In the genomic region with DNA sequence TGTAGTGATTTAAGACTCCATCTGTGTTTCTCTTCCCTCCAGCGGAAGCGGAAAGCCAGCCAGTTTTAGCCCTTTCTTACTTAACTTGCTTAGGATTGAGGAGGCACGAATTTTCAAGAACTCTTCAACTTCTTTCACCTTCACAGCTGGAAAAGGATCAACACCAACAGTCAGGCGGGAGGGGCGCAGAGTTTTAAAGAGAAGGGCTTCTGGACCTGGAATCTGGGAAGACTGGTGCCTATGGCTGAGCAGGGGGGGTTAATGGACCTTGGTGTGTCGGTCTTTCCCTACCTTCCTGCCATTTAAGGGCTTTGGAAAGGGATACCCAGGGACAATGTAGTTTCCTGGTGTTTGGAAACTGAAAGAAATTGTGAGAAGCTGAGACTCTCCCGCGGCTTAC, we compare ENCODE assay signal across 10 mouse cellular contexts. TPM values are rescaled to one million over a fixed set of nuclear protein-coding genes. Genes with fewer than 3 reads are reported as not detected.
DNase-seq lines count a peak whose midpoint lies in the region; ATAC-seq and TF ChIP-seq lines count a peak whose summit lies in the region.
"Had no signal": no experiment of that assay in that cellular context is flagged by ENCODE, and none has a peak within 500 bp of the region (broad histone marks: within the 10 kb centered on the region; RNA-seq: fewer than 3 reads in every experiment).

No protein-coding gene starts in this region.

- H3K4me2 ChIP-seq in lung, embryonic 14.5 days: peak overlapping the region; percentile 61
- H3K4me2 ChIP-seq in forebrain, embryonic 11.5 days (ENCODE audit: low read depth, low read length, severe bottlenecking): peak overlapping the region; percentile 65
- H3K4me2 ChIP-seq in intestine, postnatal 0 days (replicated peaks; ENCODE audit: low read depth): peak overlapping the region; percentile 54
- H3K4me2 ChIP-seq in neural tube, embryonic 14.5 days (ENCODE audit: low read depth, low read length): peak overlapping the region; percentile 59

- peaks cover 3% of the 10 kb centered on the region; the same call in 1 of the 2 replicates for H3K4me1 ChIP-seq in lung, embryonic 14.5 days (ENCODE audit: insufficient read depth)
- H3K4me1 ChIP-seq in forebrain, embryonic 11.5 days (replicated peaks; ENCODE audit: control insufficient read depth, insufficient read depth, low read length): peaks cover 7% of the 10 kb centered on the region; the same call in 1 of the 2 replicates
- H3K4me1 ChIP-seq in intestine, postnatal 0 days (replicated peaks; ENCODE audit: control insufficient read depth, insufficient read depth, low read length): no peaks in the 10 kb centered on the region
- peaks cover 7% of the 10 kb centered on the region for H3K4me1 ChIP-seq in neural tube, embryonic 14.5 days (ENCODE audit: control insufficient read depth, insufficient read depth, low read length)

- no peak overlapping the region for H3K9ac ChIP-seq in lung, embryonic 14.5 days
- H3K9ac ChIP-seq in forebrain, embryonic 11.5 days (ENCODE audit: low read length): peak overlapping the region; percentile 51; the same call in 1 of the 2 replicates
- no peak overlapping the region for H3K9ac ChIP-seq in intestine, postnatal 0 days (ENCODE audit: low read depth, low read length)
- H3K9ac ChIP-seq in neural tube, embryonic 14.5 days (replicated peaks; ENCODE audit: low read depth, low read length): peak overlapping the region; percentile 39; the same call in 1 of the 2 replicates

- TF ChIP-seq CTCF in lung, embryonic 14.5 days (IDR thresholded peaks at IDR 0.05; ENCODE audit: low read depth): no peak
- TF ChIP-seq CTCF in intestine, postnatal 0 days (IDR thresholded peaks at IDR 0.05; ENCODE audit: low read depth): no peak

- ATAC-seq in lung, embryonic 14.5 days (ENCODE audit: insufficient read depth): no peak
- no peak for ATAC-seq in forebrain, embryonic 11.5 days (replicated peaks; ENCODE audit: low FRiP score)
- no peak for ATAC-seq in intestine, postnatal 0 days
- ATAC-seq in neural tube, embryonic 14.5 days (ENCODE audit: low read depth): no peak

- peak overlapping the region; percentile 23; the same call in 1 of the 2 replicates for H3K4me3 ChIP-seq in lung, embryonic 14.5 days (ENCODE audit: low read depth, low read length)
- H3K4me3 ChIP-seq in forebrain, embryonic 11.5 days (ENCODE audit: low read depth, low read length): peak overlapping the region; percentile 31
- H3K4me3 ChIP-seq in intestine, postnatal 0 days (ENCODE audit: low read depth, low read length): no peak overlapping the region
- H3K4me3 ChIP-seq in neural tube, embryonic 14.5 days (ENCODE audit: low read depth, low read length): peak overlapping the region; percentile 26

- no peaks in the 10 kb centered on the region for H3K9me3 ChIP-seq in lung, embryonic 14.5 days (ENCODE audit: low read depth, low read length)
- no peaks in the 10 kb centered on the region for H3K9me3 ChIP-seq in forebrain, embryonic 11.5 days (ENCODE audit: control insufficient read depth, low read length)
- no peaks in the 10 kb centered on the region for H3K9me3 ChIP-seq in intestine, postnatal 0 days (ENCODE audit: control insufficient read depth)
- H3K9me3 ChIP-seq in neural tube, embryonic 14.5 days (ENCODE audit: control insufficient read depth, low read length): no peaks in the 10 kb centered on the region

- H3K36me3 ChIP-seq in lung, embryonic 14.5 days (ENCODE audit: insufficient read depth): no peaks in the 10 kb centered on the region
- no peaks in the 10 kb centered on the region for H3K36me3 ChIP-seq in forebrain, embryonic 11.5 days (ENCODE audit: control insufficient read depth, insufficient read depth, low read length)
- no peaks in the 10 kb centered on the region for H3K36me3 ChIP-seq in intestine, postnatal 0 days (ENCODE audit: control insufficient read depth, insufficient read depth)
- H3K36me3 ChIP-seq in neural tube, embryonic 14.5 days (ENCODE audit: control insufficient read depth, insufficient read depth, low read length): no peaks in the 10 kb centered on the region

- H3K27me3 ChIP-seq in lung, embryonic 14.5 days (ENCODE audit: insufficient read depth, low read length): peaks cover 8% of the 10 kb centered on the region
- H3K27me3 ChIP-seq in forebrain, embryonic 11.5 days (ENCODE audit: control insufficient read depth, insufficient read depth, low read length): no peaks in the 10 kb centered on the region
- H3K27me3 ChIP-seq in intestine, postnatal 0 days (replicated peaks; ENCODE audit: control insufficient read depth, insufficient read depth, low read length): no peaks in the 10 kb centered on the region
- H3K27me3 ChIP-seq in neural tube, embryonic 14.5 days (ENCODE audit: control insufficient read depth, insufficient read depth, low read length): 0 out of 2 replicates have a peak, but pooled peaks cover 2% of the 10 kb centered on the region

- WGBS in lung, embryonic 14.5 days: 40% methylated on average over 8 of the region's 8 CpGs
- 17% methylated on average over 8 of the region's 8 CpGs for WGBS in forebrain, embryonic 11.5 days
- 54% methylated on average over 8 of the region's 8 CpGs for WGBS in intestine, postnatal 0 days
- 38% methylated on average over 8 of the region's 8 CpGs for WGBS in neural tube, embryonic 14.5 days

- H3K27ac ChIP-seq in lung, embryonic 14.5 days (ENCODE audit: low read depth): no peak overlapping the region
- H3K27ac ChIP-seq in forebrain, embryonic 11.5 days (ENCODE audit: low read depth, low read length): no peak overlapping the region
- no peak overlapping the region for H3K27ac ChIP-seq in intestine, postnatal 0 days (ENCODE audit: low read depth, low read length)
- no peak overlapping the region for H3K27ac ChIP-seq in neural tube, embryonic 14.5 days (ENCODE audit: low read depth, low read length)

- no peak for DNase-seq in lung, embryonic 14.5 days
- no peak for DNase-seq in lung, postnatal 4 days
- no peak for DNase-seq in forebrain, embryonic 11.5 days (ENCODE audit: low spot score)
- no peak for DNase-seq in spleen, adult 18-20 months
- DNase-seq in layer of hippocampus, postnatal 25 days (ENCODE audit: extremely low spot score in 1 of 2, low spot score in 1 of 2): no peak
- no peak for DNase-seq in B cell, adult 2 months
- DNase-seq: left cerebral cortex, postnatal 4 days had no signal

RNA-seq across cellular contexts. Expression of a gene that starts 1.0 kb away (rescaled TPM):
- polyA plus RNA-seq in lung, embryonic 14.5 days (2014; fragmentation: Nextera tagmentation; extraction: Ambion mirVana): 1.7 and 2.9 TPM in 2 replicates
- polyA plus RNA-seq in forebrain, embryonic 11.5 days (2014; fragmentation: Nextera tagmentation; extraction: Ambion mirVana): 4.7 and 5.2 TPM in 2 replicates
- 0.47 and 0.51 TPM in 2 replicates for polyA plus RNA-seq in intestine, postnatal 0 days (2015; fragmentation: Nextera tagmentation; extraction: Ambion mirVana)
- polyA plus RNA-seq in neural tube, embryonic 14.5 days (2014; fragmentation: Nextera tagmentation; extraction: Ambion mirVana): 4.1 and 4.9 TPM in 2 replicates
- not detected for total RNA-seq in layer of hippocampus, postnatal 25 days (2021)
- total RNA-seq: heart, postnatal 10 days had no signal

RNA-seq across cellular contexts. Expression of a gene that starts 9.6 kb away (rescaled TPM):
- not detected in 2 replicates for polyA plus RNA-seq in lung, embryonic 14.5 days (2014; fragmentation: Nextera tagmentation; extraction: Ambion mirVana)
- polyA plus RNA-seq in forebrain, embryonic 11.5 days (2014; fragmentation: Nextera tagmentation; extraction: Ambion mirVana): 0.48 and 0.65 TPM in 2 replicates
- polyA plus RNA-seq in intestine, postnatal 0 days (2015; fragmentation: Nextera tagmentation; extraction: Ambion mirVana): not detected in 2 replicates
- polyA plus RNA-seq in neural tube, embryonic 14.5 days (2014; fragmentation: Nextera tagmentation; extraction: Ambion mirVana): 3.1 and 5.9 TPM in 2 replicates
- not detected for total RNA-seq in layer of hippocampus, postnatal 25 days (2021)
- total RNA-seq: heart, postnatal 10 days had no signal

RNA-seq across cellular contexts. Expression of a gene that starts 18.0 kb away (rescaled TPM):
- polyA plus RNA-seq in lung, embryonic 14.5 days (2014; fragmentation: Nextera tagmentation; extraction: Ambion mirVana): 0.14 and 0.18 TPM in 2 replicates
- 0.28 and 0.49 TPM in 2 replicates for polyA plus RNA-seq in forebrain, embryonic 11.5 days (2014; fragmentation: Nextera tagmentation; extraction: Ambion mirVana)
- polyA plus RNA-seq in intestine, postnatal 0 days (2015; fragmentation: Nextera tagmentation; extraction: Ambion mirVana): 0.05 and 0.10 TPM in 2 replicates
- 0.12 and 0.59 TPM in 2 replicates for polyA plus RNA-seq in neural tube, embryonic 14.5 days (2014; fragmentation: Nextera tagmentation; extraction: Ambion mirVana)
- total RNA-seq in layer of hippocampus, postnatal 25 days (2021): under 1 TPM in 1 of 2 experiments, not detected in 1; 0.16 TPM
- total RNA-seq: heart, postnatal 10 days had no signal

RNA-seq across cellular contexts. Expression of a gene that starts 22.0 kb away (rescaled TPM):
- 0.21 TPM in 1 of 2 replicates, not detected in the other for polyA plus RNA-seq in lung, embryonic 14.5 days (2014; fragmentation: Nextera tagmentation; extraction: Ambion mirVana)
- not detected in 2 replicates for polyA plus RNA-seq in forebrain, embryonic 11.5 days (2014; fragmentation: Nextera tagmentation; extraction: Ambion mirVana)
- polyA plus RNA-seq in intestine, postnatal 0 days (2015; fragmentation: Nextera tagmentation; extraction: Ambion mirVana): 94.5 and 130 TPM in 2 replicates
- not detected in 2 replicates for polyA plus RNA-seq in neural tube, embryonic 14.5 days (2014; fragmentation: Nextera tagmentation; extraction: Ambion mirVana)
- total RNA-seq in layer of hippocampus, postnatal 25 days (2021): not detected
- total RNA-seq: heart, postnatal 10 days; left cerebral cortex, postnatal 4 days had no signal

RNA-seq across cellular contexts. Expression of a gene that starts 50.2 kb away (rescaled TPM):
- polyA plus RNA-seq in lung, embryonic 14.5 days (2014; fragmentation: Nextera tagmentation; extraction: Ambion mirVana): not detected in 2 replicates
- not detected in 2 replicates for polyA plus RNA-seq in forebrain, embryonic 11.5 days (2014; fragmentation: Nextera tagmentation; extraction: Ambion mirVana)
- not detected in 2 replicates for polyA plus RNA-seq in intestine, postnatal 0 days (2015; fragmentation: Nextera tagmentation; extraction: Ambion mirVana)
- not detected in 2 replicates for polyA plus RNA-seq in neural tube, embryonic 14.5 days (2014; fragmentation: Nextera tagmentation; extraction: Ambion mirVana)
- not detected for total RNA-seq in layer of hippocampus, postnatal 25 days (2021)
- total RNA-seq: heart, postnatal 10 days; left cerebral cortex, postnatal 4 days had no signal

Comparison
In these comparisons a context has a peak if more than half of its experiments do, and no peak if none do; other contexts are left out.
1. H3K9ac ChIP-seq: peak in forebrain, embryonic 11.5 days (single experiment) and neural tube, embryonic 14.5 days (single experiment); none in lung, embryonic 14.5 days (single experiment) and intestine, postnatal 0 days (single experiment).
2. Peak in every context shown above with its lines, with median percentiles within 50 percentile points of each other: H3K4me2 ChIP-seq.